Mouse (Mus musculus) layer of hippocampus, adult 11-12 months (tissue): ENCODE data around the gene Zfp385b.
A peak's percentile ranks its signal among the peaks of the same experiment; 100 is the strongest.

Experiments used
- DNase-seq: peaks from one replicate; pipeline ENCODE4 v3.0.0; 2022; ENCODE audit warnings: low spot score

The Zfp385b gene

DNA sequence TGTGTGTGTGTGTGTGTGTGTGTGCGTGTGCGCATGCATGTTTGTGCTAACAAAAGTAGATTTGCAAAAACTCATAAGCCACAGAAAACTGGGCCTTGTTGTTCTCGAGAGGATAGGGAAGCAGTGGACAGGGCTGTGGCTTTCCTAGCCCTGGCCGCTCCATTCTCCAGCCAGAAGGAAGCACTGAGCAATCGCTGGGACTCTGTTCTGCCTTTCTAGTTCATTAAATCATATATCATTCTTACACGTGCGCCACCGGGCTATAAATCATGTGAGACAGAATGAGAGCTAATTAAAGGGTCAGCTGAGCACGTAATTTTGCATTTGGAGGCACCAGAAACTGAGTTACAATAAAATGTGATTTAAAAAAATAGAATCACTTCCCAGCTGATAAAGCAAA, 29.1 kb downstream of the Zfp385b start:
- DNase-seq = no peak

DNA sequence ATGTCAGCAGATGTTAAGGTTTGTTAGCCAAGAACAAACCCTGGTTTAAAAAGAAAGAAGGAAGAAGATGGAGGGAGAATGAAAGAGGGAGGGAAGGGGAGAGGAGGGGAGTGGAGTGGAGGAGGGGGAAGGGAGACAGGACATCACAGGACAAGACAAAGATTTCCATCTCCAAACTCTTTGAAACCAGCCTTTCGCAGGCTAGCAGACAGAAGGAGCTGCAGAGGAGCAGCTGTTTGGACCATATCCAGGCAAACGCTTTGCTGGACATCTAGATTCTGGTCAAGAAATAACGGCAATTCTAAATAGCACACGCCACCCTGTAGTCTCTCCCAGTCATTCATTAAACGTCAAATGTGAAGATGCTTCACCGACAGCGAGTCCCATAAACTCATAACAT, 38.0 kb downstream of the Zfp385b start:
- DNase-seq = no peak

DNA sequence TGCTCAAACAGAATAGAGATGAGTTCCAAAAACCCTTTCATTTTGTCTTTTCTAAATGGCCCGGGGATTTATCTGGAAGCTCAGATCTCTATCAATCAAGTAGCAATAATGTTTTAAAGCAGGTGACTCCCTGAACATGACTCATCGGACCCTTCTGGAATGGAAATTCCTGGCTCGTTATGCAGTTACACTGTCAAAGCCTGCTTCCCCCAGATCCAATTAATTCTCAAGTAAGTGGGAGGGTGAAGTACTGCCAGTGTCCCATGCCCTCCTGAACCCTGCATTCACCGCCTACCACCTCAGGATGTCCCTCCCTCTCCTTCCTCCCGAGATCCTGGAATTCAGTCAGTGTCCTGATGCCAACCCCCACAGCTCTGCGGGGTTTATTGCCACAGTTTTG, 41.7 kb downstream of the Zfp385b start:
- no peak for DNase-seq

DNA sequence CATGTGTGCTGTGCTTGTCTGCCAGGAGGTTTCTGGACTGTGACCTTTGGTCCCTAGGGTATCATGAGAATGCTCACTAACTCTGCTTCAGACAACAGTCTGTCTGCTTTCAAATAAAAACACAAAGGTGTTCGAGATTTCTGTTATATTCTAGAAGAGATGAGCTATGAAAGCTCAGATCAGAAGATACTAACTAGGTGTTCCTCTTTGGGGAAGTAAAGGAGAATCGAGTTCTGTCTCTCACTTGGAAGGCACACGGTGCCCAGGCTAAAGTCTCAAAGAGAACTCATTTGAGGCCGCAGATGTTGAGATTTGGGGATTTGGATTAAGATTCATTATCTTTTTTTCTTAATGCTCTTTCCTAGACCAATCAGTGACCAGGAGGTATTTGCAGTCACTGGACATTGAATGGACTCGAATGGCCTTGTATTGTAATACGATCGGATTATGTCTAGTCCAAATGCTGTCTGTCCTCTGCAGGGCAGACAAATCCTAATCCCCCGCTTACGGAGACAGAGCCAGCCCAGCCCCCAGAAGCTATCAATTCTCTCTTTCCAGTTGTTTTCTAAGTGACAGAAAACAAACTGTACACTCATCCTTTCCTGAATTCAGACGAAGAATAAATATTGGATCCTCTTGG, 42.3 kb downstream of the Zfp385b start:
- no peak for DNase-seq

DNA sequence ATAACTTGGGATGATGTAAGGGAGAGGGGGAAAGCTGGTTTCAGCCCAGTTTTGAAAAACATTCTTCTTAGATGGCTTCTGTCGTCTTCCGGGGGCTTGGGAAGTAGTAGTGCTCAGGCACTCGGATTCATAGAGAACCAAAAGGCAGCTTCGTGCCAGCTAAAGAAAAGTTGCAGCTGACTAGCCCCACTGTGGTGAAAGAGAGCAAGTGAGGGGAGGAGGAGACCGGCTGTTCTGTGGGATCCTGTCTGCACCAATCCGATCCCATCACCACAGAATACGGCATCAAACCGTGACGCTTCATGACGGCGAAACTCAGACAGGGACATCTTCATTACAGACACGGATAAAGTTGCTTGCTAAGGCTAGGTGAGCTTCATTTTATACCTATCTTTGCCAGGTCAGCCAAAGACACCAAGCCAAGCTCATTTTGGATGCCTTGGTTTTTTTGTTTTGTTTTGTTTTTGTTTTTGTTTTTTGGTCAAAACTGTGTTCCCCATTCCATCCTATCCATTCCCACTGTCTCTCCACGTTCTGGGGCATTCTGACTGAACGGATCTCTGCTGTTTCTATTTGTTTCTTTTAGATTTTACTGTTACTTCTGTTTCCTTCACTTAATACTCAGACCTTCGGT, 44.1 kb downstream of the Zfp385b start:
- DNase-seq = peak; percentile 14

DNA sequence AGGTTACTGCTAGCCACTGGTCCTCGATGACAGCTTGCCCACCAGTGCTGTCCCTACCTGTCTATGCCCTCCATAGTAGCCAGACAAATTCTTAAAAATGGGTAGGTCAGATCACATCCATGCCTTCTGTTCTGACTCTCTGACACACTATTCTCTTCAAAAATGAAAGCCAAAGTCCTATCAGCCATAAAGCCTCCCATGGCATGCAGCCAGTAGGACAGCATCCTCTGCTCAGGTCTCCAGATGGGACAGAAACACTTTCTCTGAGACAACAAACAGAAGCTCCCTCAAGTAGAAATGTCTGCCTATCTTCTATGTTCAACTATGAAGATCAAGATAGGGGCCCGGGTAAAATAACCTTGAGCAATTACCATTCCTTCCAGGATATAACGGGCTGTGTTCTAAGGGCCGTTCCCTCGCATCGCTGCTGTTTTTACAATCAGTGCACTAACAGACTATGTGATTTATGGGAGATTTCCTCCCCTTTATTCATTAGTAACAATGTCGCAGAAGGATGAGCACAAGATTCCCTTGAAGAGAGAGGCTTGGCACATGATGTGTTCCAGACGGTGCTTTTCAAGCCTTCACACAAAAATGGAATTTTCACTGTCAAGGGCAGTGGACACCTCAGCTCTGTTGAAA, 49.3 kb downstream of the Zfp385b start:
- no peak for DNase-seq

DNA sequence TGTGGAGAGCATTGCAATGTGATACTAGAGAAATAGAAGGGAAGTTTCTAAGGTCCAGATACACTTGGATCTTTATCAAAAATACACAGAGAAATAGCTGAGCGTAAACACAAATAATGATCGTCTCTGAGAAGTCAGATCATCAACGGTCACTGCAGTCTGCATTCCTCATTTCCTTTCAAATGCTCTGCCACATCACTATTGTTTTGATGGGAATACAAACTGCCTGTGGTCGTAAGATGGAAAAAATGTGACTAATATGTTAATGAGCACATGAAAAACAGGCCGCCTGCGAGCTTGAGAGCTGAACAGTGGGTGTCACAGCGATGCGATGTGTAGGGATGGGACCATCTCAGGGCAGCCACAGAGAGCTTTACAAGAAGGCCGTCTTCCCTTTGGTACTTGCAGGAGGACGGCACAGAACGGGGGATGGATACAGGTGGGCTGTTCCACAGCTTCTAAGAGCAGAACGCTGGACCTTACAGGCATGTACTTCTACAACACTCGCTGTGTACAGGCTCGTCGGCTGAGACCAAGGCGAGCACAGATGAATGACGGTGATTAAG, 51.0 kb downstream of the Zfp385b start:
- peak; percentile 19 for DNase-seq

DNA sequence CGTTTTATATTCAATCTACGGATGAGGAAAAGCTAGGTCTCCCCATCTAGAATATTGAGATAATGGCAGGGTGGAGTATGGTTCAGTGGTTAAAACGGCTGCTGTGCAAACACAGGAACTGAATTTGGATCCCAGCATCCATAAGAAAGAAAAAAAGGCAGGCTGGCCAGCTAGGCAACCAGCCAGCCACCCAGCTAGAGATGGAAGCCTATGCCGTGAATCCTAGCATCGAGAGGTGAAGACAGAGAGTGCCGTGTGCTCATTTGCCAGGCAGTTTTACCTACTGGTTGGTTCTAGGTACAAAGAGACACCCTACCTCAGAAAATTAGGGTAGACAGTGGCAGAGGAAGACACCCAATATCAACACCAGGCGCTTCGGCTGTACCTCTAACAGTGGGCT, 57.5 kb downstream of the Zfp385b start:
- DNase-seq = no peak

DNA sequence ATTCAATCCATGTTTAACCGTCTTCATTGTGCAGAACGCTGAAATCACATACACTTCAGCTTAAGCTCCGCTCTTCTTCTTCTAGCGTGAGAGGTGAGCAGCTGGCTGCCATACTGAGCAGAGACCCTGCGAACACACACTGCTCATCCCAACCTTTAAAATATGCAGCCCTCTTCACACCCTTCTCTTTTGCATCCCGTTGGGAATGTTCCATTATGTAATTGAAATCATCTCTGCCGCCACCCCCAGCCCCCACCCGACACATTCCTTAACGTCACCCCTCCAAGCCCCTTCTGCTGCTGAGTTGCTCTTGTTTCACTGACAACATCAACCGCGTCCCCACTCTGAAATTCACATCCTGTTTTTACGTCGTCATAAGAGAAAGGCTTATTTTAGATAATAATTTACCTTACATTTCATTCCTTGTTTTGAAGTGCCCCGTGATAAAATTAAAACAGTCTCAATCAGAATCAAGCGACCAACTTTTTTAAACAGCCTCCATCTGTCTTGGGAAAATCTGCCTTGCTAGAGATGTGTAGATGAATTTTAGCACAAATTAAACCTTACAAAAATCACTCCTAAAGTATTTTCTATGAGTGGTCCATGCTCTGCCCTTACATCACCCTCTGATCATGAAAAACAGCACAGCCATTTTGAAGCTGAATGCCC, 60.9 kb downstream of the Zfp385b start:
- no peak for DNase-seq

DNA sequence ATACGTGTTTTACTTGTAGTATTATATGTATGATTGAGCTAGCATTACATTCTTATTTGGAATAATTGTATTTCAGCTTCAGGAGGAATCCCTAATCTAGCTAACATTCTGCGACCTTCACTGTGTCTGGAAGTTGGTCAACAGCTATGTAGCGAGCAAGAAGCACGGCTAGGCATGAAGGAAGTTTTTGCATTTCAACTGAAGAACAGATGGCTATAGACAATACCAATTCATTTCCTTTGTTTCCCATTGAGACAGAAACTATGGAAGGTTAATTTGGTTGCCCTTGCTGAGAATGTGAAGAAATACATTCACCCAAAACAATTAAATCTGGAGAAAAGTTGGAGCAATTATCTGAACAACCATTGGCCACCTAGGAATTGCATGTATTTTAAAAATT, 66.9 kb downstream of the Zfp385b start:
- no peak for DNase-seq

DNA sequence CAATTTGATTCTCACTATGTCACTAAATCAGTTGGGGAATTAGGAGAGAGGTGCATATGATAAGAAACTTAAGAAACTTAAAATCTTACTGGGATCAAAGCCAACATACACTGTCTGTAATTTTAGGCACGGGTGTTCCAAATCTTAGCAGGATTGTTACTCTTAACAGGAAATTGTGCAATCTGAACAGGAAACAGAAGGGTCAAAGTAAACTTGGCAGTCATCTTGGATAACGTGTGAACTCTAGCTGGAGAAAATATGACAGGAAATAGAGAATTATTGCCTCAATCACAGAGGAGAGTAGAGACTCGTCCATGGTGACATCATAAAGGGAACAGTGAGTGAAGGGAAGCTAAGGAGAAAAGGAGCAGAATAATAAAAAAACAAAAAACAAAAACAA, 69.8 kb downstream of the Zfp385b start:
- no peak for DNase-seq

DNA sequence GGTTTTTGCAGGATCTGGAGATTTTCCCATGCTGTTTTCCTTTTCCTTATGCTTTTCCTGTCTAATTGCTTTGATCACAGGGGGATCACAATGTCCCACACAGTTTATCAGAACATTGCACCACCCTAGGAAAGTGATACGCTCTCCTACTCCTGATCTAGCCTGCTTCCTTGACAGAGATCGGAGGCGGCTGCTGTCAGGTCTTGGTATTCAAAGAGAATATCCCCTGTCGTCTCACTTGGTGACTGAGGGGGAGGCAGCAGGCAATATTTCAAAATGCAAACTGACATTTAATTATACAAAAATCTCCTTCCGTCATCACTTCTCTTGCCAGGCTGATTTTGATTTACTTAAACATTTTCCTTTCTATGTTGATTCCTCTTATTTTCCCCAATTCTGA, 73.0 kb downstream of the Zfp385b start:
- DNase-seq = no peak

DNA sequence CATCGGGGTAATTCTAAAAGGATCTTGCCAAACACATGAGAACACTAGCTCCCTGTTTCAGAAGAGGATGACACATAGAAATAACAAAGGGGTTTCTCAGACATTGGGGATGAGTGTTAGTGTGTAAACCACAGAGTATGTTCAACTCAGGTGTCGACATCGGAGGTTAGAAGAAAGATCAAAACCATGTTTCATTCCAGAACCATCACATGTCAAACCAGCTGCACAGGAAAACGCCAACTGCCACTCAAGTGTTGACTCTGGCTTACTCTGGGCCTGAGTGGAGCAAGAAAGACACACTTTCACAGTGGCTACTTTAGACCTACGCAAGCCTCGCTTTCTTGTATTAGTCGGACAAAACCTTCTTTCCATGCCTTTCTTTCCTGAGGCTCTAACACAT, 74.2 kb downstream of the Zfp385b start:
- DNase-seq = no peak

DNA sequence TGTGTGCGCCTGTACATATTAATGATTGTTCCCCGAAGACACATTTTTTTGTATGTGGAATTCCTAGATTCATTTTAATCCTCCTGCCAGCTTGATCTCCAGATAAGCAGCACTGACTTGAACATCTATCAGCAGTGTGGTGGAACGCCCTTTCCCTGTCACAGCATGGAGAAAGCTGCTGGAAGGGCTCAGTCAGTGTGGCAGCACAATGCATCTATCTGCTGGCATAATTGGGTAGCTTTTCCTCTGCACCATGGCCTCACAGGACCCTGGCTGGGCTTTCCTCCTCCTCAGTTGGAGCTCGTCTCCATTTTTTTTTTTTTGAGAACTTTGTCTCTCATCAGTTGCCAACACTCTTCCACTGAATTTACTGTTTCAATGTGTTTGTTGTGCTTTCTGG, 77.1 kb downstream of the Zfp385b start:
- DNase-seq = no peak

DNA sequence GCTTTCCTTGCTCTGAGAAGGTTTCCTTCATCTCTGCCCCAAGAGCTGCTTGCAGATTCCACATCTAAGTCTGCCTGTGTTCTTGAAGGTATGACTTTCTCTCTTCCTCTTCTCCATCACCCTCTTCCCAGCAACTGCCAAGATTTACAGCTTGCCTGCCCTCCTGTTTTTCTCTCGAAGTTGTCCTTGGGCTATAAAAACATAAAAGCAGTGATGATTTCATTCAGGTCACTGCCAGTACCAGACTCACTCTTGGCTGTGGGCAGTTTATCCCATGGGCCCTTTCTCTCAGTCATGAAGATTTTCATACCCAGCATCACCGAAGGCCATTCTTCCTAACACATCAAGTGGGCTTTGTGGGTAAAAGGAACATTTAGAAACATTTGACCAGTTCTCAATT, 89.2 kb downstream of the Zfp385b start:
- no peak for DNase-seq

DNA sequence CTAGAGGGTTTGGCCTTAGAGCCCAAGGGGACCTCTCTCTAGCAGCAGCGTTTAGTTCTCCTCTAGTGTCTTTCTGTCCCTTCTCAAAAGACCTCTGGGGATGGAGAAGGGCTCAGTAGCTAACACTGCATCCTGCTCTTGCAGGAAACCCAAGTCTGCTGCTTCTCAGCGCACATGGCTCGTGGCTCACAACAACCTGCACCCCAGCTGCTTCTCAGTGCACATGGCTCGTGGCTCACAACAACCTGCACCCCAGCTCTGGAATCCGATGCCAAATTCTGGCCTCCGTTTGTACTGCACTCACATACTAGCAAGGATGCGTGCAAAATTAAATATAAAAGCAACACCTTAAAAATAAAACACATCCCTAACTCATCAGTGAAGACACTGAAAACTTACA, 92.6 kb downstream of the Zfp385b start:
- no peak for DNase-seq

DNA sequence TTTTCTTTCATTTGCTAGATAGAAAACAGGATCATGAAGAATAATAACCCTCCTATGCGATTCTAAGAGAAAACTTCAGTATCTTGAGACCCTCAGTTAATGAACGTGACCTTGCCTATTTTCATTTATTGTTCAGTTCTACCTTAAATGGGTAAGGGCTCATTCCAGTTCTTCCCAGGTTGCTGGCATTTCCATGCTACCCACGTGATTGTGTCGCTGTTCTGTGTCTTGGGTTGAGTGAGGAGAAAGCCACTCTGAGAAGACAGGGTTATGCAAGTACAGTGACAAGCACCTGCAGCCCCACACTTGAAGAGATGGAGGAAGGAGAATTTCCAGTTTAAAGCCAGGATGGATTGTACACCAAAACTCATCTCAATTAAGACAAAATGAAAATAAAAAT, 98.6 kb downstream of the Zfp385b start:
- no peak for DNase-seq

DNA sequence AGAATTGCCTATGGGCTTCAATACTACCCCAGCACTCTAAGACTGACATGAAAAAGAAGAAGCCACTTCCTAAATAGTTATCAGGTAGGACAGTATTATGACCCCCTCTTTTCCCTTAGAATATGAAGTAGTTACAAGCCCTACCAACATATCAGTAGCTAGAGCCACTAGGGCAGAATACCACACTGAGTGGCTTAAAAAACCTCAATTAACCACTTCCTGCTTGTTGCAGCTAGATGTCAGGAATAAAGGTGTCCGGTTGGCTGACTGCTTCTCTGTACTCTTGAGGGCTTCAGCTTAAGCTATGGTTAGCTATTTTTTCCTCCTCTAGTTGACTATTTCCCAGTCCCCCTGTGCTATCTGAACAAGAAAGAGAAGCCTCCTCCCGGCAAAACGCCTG, 103.1 kb downstream of the Zfp385b start:
- DNase-seq = no peak

DNA sequence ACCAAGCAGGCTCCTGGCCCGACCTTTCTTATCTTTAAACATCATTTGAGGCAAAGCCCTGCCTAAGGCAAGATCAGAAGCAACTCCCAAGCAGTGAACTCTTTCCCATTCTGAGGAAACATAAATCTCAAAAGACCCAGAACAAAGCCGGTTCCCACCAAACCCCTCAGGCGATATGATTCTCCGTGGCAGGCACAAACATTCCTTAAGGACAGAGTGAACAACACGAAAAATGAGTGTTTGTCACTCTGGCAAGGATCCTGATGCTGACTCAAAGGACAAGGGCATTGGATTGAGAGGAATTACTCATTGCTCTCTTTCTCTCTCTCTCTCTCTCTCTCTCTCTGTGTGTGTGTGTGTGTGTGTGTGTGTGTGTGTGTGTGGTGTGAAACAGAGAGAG, 105.6 kb downstream of the Zfp385b start:
- DNase-seq = no peak

DNA sequence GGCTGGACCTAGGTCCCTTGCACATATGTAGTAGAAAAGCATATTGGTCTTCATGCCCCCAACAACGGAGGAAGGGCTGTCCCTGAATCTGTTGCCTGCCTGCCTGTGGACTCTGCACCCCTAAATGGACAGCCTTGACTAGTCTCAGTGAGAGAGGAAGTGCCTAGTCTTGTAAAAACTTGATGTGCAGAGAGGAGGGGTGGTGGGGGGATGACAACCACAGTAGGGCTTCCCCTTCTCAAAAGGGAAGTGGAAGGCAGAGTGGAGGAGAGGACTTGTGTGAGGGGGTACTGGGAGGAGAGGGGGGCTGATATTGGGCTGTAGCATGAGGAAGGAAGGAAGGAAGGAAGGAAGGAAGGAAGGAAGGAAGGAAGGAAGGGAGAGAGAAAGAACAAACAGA, 107.7 kb downstream of the Zfp385b start:
- no peak for DNase-seq

DNA sequence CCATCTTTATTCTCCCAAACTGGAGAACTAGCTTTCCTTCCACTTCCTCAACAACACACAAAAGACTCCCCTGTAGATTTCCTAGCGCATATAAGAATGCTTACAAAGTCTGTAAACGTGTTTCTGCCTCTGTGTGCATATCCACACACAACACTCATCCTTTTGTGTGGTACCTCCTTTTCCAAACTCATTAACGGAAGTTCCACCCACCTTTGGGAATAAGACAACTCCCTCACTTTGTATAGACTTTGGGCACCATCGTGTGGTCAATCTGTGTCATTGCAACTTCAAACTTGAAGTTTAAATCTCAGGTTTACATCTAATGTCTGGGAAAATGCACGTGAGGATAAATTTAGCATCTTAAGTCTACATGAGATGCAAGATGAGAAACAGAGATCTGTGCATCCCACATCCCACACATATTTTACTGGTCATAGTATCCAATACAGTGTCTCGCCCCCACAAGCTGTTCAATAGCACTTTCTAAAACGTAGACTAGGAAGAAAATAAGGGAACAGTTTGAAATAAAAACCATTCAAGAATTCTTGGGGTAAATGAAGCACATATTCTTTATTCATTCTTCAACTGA, 110.1 kb downstream of the Zfp385b start:
- peak; percentile 27 for DNase-seq

DNA sequence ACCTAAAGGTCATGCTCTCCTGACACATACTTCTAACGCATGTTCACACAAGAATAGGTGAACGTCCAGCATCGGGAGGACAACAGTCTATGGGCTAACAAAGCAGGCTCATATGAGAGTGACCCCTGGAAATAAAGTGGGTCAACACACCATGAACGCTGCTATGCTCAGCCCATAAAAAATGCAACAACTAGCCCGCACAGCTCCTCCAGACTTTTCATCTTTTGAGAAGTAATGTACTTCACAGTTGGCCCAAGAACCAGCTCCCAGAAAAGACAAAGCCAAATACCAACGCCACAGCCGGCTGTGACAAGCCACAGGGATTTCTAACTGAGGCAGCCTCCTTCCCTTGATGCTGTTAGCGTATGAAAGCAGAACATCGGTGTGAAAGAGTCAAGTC, 112.3 kb downstream of the Zfp385b start:
- DNase-seq = no peak

DNA sequence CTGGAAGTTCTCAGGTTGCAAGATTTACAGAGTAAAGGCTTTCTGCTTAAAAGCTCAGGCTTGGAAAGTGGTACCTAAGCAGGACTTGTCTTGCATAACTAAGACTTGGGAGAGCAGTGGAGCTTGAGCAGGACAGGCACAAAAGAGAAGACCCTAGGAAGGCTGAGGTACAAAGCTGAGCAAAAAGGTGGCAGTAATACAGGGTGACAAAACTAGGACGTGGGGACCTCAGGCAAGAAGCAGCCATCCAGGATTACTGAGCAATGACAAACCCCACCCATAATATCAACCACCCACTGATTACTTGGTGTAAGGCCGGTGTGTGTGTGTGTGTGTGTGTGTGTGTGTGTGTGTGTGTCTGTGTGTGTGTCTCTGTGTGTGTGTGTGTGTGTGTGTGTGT, 114.0 kb downstream of the Zfp385b start:
- DNase-seq = no peak
